Mouse (Mus musculus) urinary bladder, postnatal 36 days (tissue): ENCODE measurements at regions not wholly inside any gene's neighbourhood (a gene's known extent, or its start where the extent isn't known, plus 50 kb on each side); places are given as distances from the start of the nearest gene placed in this dataset.
"Not testable (repeated sequence)": the region's sequence is repeated elsewhere in the genome, so short reads cannot be mapped to it uniquely, and the experiment has no call there.

Experiments
- DNase-seq, 2 experiments: peaks; one replicate each; pipeline ENCODE4 v3.0.0; 2022; ENCODE audit warnings: low spot score in 2 of 2, mixed read lengths in 1 of 2

GRCm38 (mm10) chr14:52638179-52638578 lies 142.6 kb upstream of the Olfr1507 start:
- DNase-seq = no peak

- no peak for DNase-seq
These were observed 126.6 kb upstream of the Olfr1507 start for GRCm38 (mm10) chr14:52622184-52622583.

GRCm38 (mm10) chr14:52580319-52580718 lies 84.8 kb upstream of the Olfr1507 start:
- no peak for DNase-seq

- DNase-seq = no peak
These were observed 71.4 kb upstream of the Olfr1507 start for GRCm38 (mm10) chr14:52566920-52567319.

GRCm38 (mm10) chr14:52565606-52566005 lies 70.1 kb upstream of the Olfr1507 start:
- DNase-seq = no peak

GRCm38 (mm10) chr14:52556340-52556739 lies 60.8 kb upstream of the Olfr1507 start:
- not testable (repeated sequence) for DNase-seq

- no peak for DNase-seq
These were observed 57.9 kb upstream of the Olfr1507 start for GRCm38 (mm10) chr14:52553399-52553798.

- DNase-seq = no peak
These were observed 52.4 kb upstream of the Olfr1507 start for GRCm38 (mm10) chr14:52547933-52548332.
